Mouse (Mus musculus): Measurements from ENCODE around the gene Pramef25. TPM values are rescaled to one million over a fixed set of nuclear protein-coding genes. Genes with fewer than 3 reads are reported as not detected.

The Pramef25 gene
- polyA plus RNA-seq (2014; fragmentation: Illumina TruSeq; extraction: RNeasy Lipid Tissue Mini Kit (QIAGEN cat#74804); ENCODE audit: insufficient read depth, low read depth, low replicate concordance): not detected

DNA sequence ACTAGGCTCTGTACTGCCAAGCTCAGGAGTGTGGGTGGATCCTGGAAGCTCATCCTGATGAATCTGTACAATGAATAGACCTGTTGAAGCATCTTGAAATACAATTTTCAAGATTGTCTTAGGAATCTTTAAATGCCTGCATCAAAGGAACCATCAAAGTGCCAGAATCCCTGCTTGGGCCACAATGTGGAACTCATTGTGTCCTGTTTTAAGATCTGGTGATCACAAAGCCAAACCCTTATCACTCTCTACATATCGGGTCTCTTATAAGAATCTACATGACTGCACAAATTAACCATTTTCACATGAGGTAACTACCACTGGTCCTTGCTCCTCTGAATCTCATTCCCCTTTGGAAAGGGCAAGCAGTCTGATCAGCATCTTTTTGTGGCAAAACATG, at the start of gene Pramef25:
Gene Pramef25, minus strand, starts transcription at position 101 of the 400 bp plus-strand sequence.

DNA sequence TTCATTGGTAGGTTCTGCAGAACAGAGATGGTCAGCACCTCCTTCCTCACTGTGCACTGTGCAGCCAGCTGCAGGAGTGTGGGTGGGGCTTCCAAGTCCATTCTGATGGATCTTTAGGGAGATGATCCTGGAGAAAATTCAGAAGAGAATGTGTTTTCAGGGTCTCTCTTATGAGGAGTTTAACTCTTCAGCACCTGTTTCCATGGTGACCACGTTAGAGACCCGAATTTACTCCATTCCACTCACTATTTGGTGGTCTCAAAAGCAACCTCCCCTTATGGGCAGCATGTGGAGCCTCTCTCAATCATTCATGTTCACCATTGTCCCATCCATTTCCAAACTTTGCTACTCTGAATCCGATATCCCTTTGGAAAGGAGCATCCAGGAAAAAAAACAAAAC, 43.5 kb upstream of the Pramef25 start, which contains the start of gene Pramef17:
Gene Pramef17, minus strand, starts transcription at position 101 of the 400 bp plus-strand sequence.

DNA sequence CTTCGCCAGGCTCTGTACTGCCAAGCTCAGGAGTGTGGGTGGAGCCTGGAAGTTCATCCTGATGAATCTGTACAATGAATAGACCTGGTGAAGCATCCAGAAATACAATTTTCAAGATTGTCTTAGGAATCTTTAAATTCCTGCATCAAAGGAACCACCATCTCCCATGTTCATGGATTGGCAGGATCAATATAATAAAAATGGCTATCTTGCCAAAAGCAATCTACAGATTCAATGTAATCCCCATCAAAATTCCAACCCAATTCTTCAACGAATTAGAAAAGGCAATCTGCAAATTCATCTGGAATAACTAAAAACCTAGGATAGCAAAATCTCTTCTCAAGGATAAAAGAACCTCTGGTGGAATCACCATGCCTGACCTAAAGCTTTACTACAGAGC, 16.0 kb upstream of the Pramef25 start, which contains the start of gene Gm13101:
Gene Gm13101, minus strand, starts transcription at position 101 of the 400 bp plus-strand sequence.

DNA sequence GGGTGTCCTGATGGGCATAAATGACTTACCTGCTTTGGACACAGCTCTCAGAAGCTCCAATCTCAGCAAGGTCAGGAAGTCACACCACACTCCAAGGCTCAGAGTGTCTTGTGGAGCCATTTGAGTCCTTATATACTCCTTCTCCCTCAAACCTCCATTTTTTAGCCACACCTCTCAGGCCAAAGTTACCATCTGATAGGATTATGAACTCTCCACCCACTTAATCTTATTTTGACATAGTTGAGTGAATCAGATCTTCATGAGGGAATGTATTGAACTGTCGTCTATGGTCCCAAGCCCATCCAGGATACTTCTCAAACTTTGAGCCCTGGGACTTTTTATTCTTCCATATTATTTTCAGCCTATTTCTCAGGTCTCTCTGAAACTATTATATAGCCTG, 50.5 kb downstream of the Pramef25 start, which contains the start of gene Pramef6:
Gene Pramef6, minus strand, starts transcription at position 101 of the 400 bp plus-strand sequence.

Other genes with a start within 250 kb of the Pramef25 start
- gene Gm13089, start 248.3 kb downstream of the Pramef25 start, polyA plus RNA-seq (2014; fragmentation: Illumina TruSeq; extraction: RNeasy Lipid Tissue Mini Kit (QIAGEN cat#74804); ENCODE audit: insufficient read depth, low read depth, low replicate concordance): not detected
- gene Gm13078, start 231.6 kb downstream of the Pramef25 start, polyA plus RNA-seq (2014; fragmentation: Illumina TruSeq; extraction: RNeasy Lipid Tissue Mini Kit (QIAGEN cat#74804); ENCODE audit: insufficient read depth, low read depth, low replicate concordance): not detected
- not detected for gene Gm13023, start 161.7 kb downstream of the Pramef25 start, polyA plus RNA-seq (2014; fragmentation: Illumina TruSeq; extraction: RNeasy Lipid Tissue Mini Kit (QIAGEN cat#74804); ENCODE audit: insufficient read depth, low read depth, low replicate concordance)
- gene Gm13084, start 134.9 kb downstream of the Pramef25 start, polyA plus RNA-seq (2014; fragmentation: Illumina TruSeq; extraction: RNeasy Lipid Tissue Mini Kit (QIAGEN cat#74804); ENCODE audit: insufficient read depth, low read depth, low replicate concordance): not detected
- gene Gm13103, start 104.5 kb downstream of the Pramef25 start, polyA plus RNA-seq (2014; fragmentation: Illumina TruSeq; extraction: RNeasy Lipid Tissue Mini Kit (QIAGEN cat#74804); ENCODE audit: insufficient read depth, low read depth, low replicate concordance): not detected
- gene Pramef6, start 50.6 kb downstream of the Pramef25 start, polyA plus RNA-seq (2014; fragmentation: Illumina TruSeq; extraction: RNeasy Lipid Tissue Mini Kit (QIAGEN cat#74804); ENCODE audit: insufficient read depth, low read depth, low replicate concordance): not detected
- not detected for gene Gm13101, start 15.9 kb upstream of the Pramef25 start, polyA plus RNA-seq (2014; fragmentation: Illumina TruSeq; extraction: RNeasy Lipid Tissue Mini Kit (QIAGEN cat#74804); ENCODE audit: insufficient read depth, low read depth, low replicate concordance)
- gene Pramef17, start 43.4 kb upstream of the Pramef25 start, polyA plus RNA-seq (2014; fragmentation: Illumina TruSeq; extraction: RNeasy Lipid Tissue Mini Kit (QIAGEN cat#74804); ENCODE audit: insufficient read depth, low read depth, low replicate concordance): not detected
- not detected for gene Pramel4, start 108.1 kb upstream of the Pramef25 start, polyA plus RNA-seq (2014; fragmentation: Illumina TruSeq; extraction: RNeasy Lipid Tissue Mini Kit (QIAGEN cat#74804); ENCODE audit: insufficient read depth, low read depth, low replicate concordance)
- not detected for gene Gm13102, start 155.5 kb upstream of the Pramef25 start, polyA plus RNA-seq (2014; fragmentation: Illumina TruSeq; extraction: RNeasy Lipid Tissue Mini Kit (QIAGEN cat#74804); ENCODE audit: insufficient read depth, low read depth, low replicate concordance)
- gene Oog3, start 211.6 kb upstream of the Pramef25 start, polyA plus RNA-seq (2014; fragmentation: Illumina TruSeq; extraction: RNeasy Lipid Tissue Mini Kit (QIAGEN cat#74804); ENCODE audit: insufficient read depth, low read depth, low replicate concordance): not detected
- not detected for gene Oog2, start 239.7 kb upstream of the Pramef25 start, polyA plus RNA-seq (2014; fragmentation: Illumina TruSeq; extraction: RNeasy Lipid Tissue Mini Kit (QIAGEN cat#74804); ENCODE audit: insufficient read depth, low read depth, low replicate concordance)